Mouse (Mus musculus) forebrain, embryonic 14.5 days (tissue): ENCODE measurements around the gene Nkx2-5. TPM values are rescaled to one million over a fixed set of nuclear protein-coding genes. Genes with fewer than 3 reads are reported as not detected.

Experiments used
- ATAC-seq: fragments of 200-750 bp; cut with Nextera tagmentation; 2 replicates; pipeline ENCODE4 v1.8.0; 2017; ENCODE audit warnings: mild to moderate bottlenecking, moderate library complexity
- DNase-seq: peaks from one replicate; pipeline ENCODE4 v3.0.0-alpha.2; 2015; ENCODE audit warnings: low spot score
- H3K27ac ChIP-seq: fragments of 300-500 bp; sonication (generic); 2 replicates; pipeline ENCODE4 v1.5.1; 2014; ENCODE audit warnings: low read depth, mild to moderate bottlenecking, control low read depth, low read length, moderate library complexity
- H3K27me3 ChIP-seq: fragments of 300-500 bp; sonication (generic); replicated peaks from 2 replicates; pipeline ENCODE4 v1.6.1; 2014; ENCODE audit warnings: low read length, control low read depth, mixed read lengths; ENCODE audit not compliant: control insufficient read depth, insufficient read depth
- H3K36me3 ChIP-seq: fragments of 300-500 bp; sonication (generic); 2 replicates; pipeline ENCODE4 v1.6.1; 2014; ENCODE audit warnings: low read length, control low read depth; ENCODE audit not compliant: control insufficient read depth, insufficient read depth
- H3K4me1 ChIP-seq: fragments of 300-500 bp; sonication (generic); 2 replicates; pipeline ENCODE4 v1.6.1; 2014; ENCODE audit warnings: antibody characterized with exemption, low read length, control low read depth; ENCODE audit not compliant: control insufficient read depth, insufficient read depth
- H3K4me2 ChIP-seq: fragments of 300-500 bp; sonication (generic); 2 replicates; pipeline ENCODE4 v1.6.1; 2014; ENCODE audit warnings: mild to moderate bottlenecking, control low read depth, low read length
- H3K4me3 ChIP-seq: fragments of 300-500 bp; sonication (generic); 2 replicates; pipeline ENCODE4 v1.5.1; 2014; ENCODE audit warnings: low read depth, low read length, control low read depth
- H3K9ac ChIP-seq: fragments of 300-500 bp; sonication (generic); 2 replicates; pipeline ENCODE4 v1.6.1; 2014; ENCODE audit warnings: mild to moderate bottlenecking, low read length, control low read depth, moderate library complexity
- H3K9me3 ChIP-seq: fragments of 300-500 bp; sonication (generic); replicated peaks from 2 replicates; pipeline ENCODE4 v1.6.1; 2016; ENCODE audit warnings: low read length, control low read depth, mixed read lengths; ENCODE audit not compliant: control insufficient read depth
- WGBS: fragments of 180-500 bp; shearing (Covaris S2); extraction: QIAGEN DNeasy Blood & Tissue Kit; methylation state at CpG from one replicate; pipeline ENCODE4 v1.1.7; 2014; 5-methylcytosine and 5-hydroxymethylcytosine counted together
- polyA plus RNA-seq: library from polyadenylated mRNA; unstranded; fragments of >200 nt; fragmentation: Nextera tagmentation; extraction: Ambion mirVana; gene quantifications from 2 replicates; pipeline ENCODE4 v1.2.1, GENCODE M21; 2014

Gene Nkx2-5
- polyA plus RNA-seq, 1 experiment from 2014 or later: not detected

DNA sequence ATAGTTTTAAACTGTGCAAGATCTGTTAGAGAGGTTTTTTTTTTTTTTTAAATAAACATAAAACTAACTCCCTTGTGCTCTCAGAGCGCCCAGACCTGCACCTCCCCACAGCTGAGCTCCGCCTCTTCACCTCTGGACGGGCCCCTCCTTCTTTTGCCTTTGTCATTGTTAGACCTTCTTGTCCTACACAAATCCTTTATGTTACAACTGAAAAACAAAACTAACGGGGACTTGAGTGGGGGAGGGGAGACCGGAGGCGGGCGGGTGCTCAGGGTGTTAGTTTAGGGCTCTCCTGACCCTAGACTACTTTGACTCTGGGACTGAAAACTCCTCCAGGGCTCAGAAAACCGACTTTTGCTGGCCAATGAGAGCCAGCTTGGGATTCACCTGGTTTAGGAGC lies 8.9 kb downstream of the Nkx2-5 start:
- Histone ChIP-seq H3K9ac (no peak overlapping the region), H3K4me1 (no peaks in the 10 kb centered on the region), H3K4me3 (no peak overlapping the region), H3K27me3 (peaks cover 78% of the 10 kb centered on the region), H3K4me2 (no peak overlapping the region), H3K36me3 (no peaks in the 10 kb centered on the region), H3K9me3 (no peaks in the 10 kb centered on the region), H3K27ac (no peak overlapping the region)
- ATAC-seq (no peak), DNase-seq (no peak)
- WGBS: 2% methylated on average over 8 of the region's 8 CpGs

DNA sequence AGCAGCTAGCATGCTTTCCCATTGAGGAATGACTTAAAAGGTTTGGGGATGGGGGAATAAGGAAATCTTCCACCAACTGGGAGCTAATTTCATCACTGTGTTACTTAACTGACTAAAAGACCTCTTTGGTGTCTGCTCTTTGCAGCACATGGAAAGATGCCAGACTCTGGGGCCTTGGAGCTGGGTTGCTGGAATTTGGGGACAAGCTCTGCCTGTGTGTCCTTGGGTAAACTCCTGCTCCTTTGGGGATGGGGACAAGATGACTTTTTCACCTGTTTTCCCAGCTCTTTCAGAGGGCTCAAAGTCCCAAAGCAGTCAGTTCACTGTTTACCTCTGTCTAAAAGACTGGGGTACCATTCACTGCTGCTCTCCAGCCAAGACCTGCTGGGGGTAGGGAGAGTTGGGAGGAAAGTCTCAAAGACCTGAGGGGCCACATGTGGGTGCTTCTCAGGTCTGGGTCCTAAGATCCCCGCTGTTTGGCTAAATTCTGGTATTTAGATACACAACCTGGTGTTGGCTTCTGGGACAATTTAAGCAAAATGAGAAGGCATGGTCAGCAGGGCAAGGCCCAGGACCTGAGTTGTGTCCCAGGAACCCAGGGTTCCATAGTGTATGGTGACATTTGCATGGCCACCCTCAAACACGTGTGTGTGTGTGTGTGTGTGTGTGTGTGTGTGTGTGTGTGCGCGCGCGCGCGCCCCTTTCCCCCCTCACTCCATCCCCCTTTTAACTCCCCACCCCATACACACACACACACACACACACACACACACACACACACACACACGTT lies 9.6 kb downstream of the Nkx2-5 start:
- DNase-seq (no peak), ATAC-seq (no peak)
- Histone ChIP-seq H3K4me1 (no peaks in the 10 kb centered on the region), H3K27me3 (peaks cover 70% of the 10 kb centered on the region), H3K4me2 (no peak overlapping the region), H3K36me3 (no peaks in the 10 kb centered on the region), H3K27ac (no peak overlapping the region), H3K9ac (no peak overlapping the region), H3K9me3 (no peaks in the 10 kb centered on the region), H3K4me3 (no peak overlapping the region)
- 33% methylated on average over 9 of the region's 9 CpGs for WGBS

GRCm38 (mm10) chr17:26834302-26834965 lies 10.4 kb downstream of the Nkx2-5 start:
- no peak for ATAC-seq
- Histone ChIP-seq H3K36me3 (no peaks in the 10 kb centered on the region), H3K4me2 (no peak overlapping the region), H3K9ac (no peak overlapping the region), H3K27ac (no peak overlapping the region), H3K27me3 (peaks cover 63% of the 10 kb centered on the region), H3K4me3 (no peak overlapping the region), H3K4me1 (no peaks in the 10 kb centered on the region), H3K9me3 (no peaks in the 10 kb centered on the region)
- 78% methylated on average over 5 of the region's 5 CpGs for WGBS
- no peak for DNase-seq

- Histone ChIP-seq H3K27ac (no peak overlapping the region), H3K9ac (no peak overlapping the region), H3K36me3 (no peaks in the 10 kb centered on the region), H3K4me2 (no peak overlapping the region), H3K4me3 (no peak overlapping the region), H3K9me3 (no peaks in the 10 kb centered on the region), H3K4me1 (no peaks in the 10 kb centered on the region), H3K27me3 (peaks cover 56% of the 10 kb centered on the region)
- no peak for ATAC-seq
- no peak for DNase-seq
- WGBS: 66% methylated on average over 2 of the region's 2 CpGs
Observed at GRCm38 (mm10) chr17:26833806-26834205, 11.0 kb downstream of the Nkx2-5 start.

GRCm38 (mm10) chr17:26826131-26826530 lies 18.7 kb downstream of the Nkx2-5 start:
- no peaks in the 10 kb centered on the region for H3K9me3 ChIP-seq
- H3K4me3 ChIP-seq: no peak overlapping the region
- 79% methylated on average over 14 of the region's 17 CpGs for WGBS
- no peaks in the 10 kb centered on the region for H3K4me1 ChIP-seq
- no peaks in the 10 kb centered on the region for H3K27me3 ChIP-seq
- no peak overlapping the region for H3K9ac ChIP-seq
- H3K4me2 ChIP-seq: no peak overlapping the region
- DNase-seq (no peak), ATAC-seq (no peak)
- H3K27ac ChIP-seq: no peak overlapping the region
- H3K36me3 ChIP-seq: no peaks in the 10 kb centered on the region

DNA sequence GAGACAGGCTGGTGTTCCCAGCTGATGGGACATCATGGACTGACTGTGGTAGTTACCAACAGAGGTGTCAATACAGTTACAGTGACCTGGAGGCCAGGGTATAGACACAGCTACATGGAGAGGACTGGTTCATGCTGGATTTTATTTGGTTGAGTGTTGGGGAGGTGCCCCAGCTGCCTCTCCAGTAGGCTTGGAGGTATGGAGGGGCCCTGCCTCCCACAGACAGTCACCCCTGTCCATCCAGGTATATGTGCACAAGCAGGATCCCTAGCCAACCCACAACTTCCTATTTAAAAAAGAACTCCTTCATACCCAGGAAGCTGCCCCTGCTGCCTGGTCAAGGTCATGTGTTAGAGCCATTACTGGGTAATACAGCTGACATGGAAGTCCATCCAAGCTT lies 27.0 kb downstream of the Nkx2-5 start:
- no peak overlapping the region for H3K9ac ChIP-seq
- H3K36me3 ChIP-seq: no peaks in the 10 kb centered on the region
- H3K27me3 ChIP-seq: no peaks in the 10 kb centered on the region
- no peaks in the 10 kb centered on the region for H3K4me1 ChIP-seq
- no peak overlapping the region for H3K27ac ChIP-seq
- H3K4me2 ChIP-seq: no peak overlapping the region
- no peak for DNase-seq
- no peak for ATAC-seq
- H3K9me3 ChIP-seq: no peaks in the 10 kb centered on the region
- no peak overlapping the region for H3K4me3 ChIP-seq

DNA sequence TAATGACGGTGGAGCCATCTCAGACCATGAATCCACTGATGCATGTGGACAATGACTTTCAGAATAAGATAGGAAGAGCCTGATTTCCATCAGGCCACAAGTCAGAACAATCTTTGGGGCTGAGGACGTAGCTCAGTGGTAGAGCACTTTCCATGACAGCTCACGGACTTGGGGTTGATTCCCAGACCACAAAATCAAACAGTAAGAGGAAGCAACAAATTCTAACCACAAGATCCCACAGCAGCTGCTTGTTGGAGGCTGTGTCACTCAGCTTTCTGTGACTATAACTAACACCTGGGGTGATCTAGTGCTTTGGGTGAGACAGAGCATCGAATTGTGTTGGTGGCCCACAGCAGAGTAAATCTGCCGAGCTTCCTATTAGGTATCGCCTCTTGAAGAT lies 28.0 kb downstream of the Nkx2-5 start:
- Histone ChIP-seq H3K27me3 (no peaks in the 10 kb centered on the region), H3K9ac (no peak overlapping the region), H3K36me3 (no peaks in the 10 kb centered on the region), H3K4me3 (no peak overlapping the region), H3K27ac (no peak overlapping the region), H3K4me2 (no peak overlapping the region), H3K4me1 (no peaks in the 10 kb centered on the region), H3K9me3 (no peaks in the 10 kb centered on the region)
- ATAC-seq (no peak), DNase-seq (no peak)
- 81% methylated on average over 6 of the region's 6 CpGs for WGBS

DNA sequence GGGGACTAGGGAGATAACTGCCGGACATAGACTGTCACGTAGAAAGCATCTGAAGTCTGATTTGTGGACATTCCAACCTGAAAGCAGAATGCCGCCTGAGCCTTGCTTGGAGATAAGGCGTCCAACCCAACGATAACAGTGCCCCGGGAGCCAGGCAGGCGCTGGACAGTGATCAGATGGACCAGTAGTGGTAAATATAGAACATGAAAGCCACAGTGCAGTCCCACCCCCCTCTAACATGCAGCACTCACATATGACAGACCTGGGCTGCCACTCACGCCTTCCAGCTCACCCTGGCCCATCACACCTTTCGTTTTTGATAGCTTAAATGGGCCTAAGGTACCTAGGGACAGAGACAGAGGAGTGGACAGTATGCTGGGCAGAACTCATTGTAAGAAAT lies 31.3 kb downstream of the Nkx2-5 start:
- H3K27me3 ChIP-seq: no peaks in the 10 kb centered on the region
- no peaks in the 10 kb centered on the region for H3K36me3 ChIP-seq
- H3K4me1 ChIP-seq: no peaks in the 10 kb centered on the region
- DNase-seq (no peak), ATAC-seq (no peak)
- WGBS: 87% methylated on average over 9 of the region's 9 CpGs
- no peak overlapping the region for H3K4me3 ChIP-seq
- no peaks in the 10 kb centered on the region for H3K9me3 ChIP-seq
- no peak overlapping the region for H3K27ac ChIP-seq
- no peak overlapping the region for H3K9ac ChIP-seq
- no peak overlapping the region for H3K4me2 ChIP-seq

- H3K36me3 ChIP-seq: no peaks in the 10 kb centered on the region
- H3K4me1 ChIP-seq: no peaks in the 10 kb centered on the region
- 72% methylated on average over 2 of the region's 2 CpGs for WGBS
- no peak overlapping the region for H3K9ac ChIP-seq
- H3K4me3 ChIP-seq: no peak overlapping the region
- H3K27ac ChIP-seq: no peak overlapping the region
- H3K27me3 ChIP-seq: no peaks in the 10 kb centered on the region
- no peaks in the 10 kb centered on the region for H3K9me3 ChIP-seq
- no peak overlapping the region for H3K4me2 ChIP-seq
- DNase-seq: no peak
- ATAC-seq: no peak
Observed at GRCm38 (mm10) chr17:26812607-26813006, 32.2 kb downstream of the Nkx2-5 start.
